Mouse (Mus musculus): ENCODE data around the gene Tpm3.
A peak's percentile ranks its signal among the peaks of the same experiment; 100 is the strongest.

The Tpm3 gene

DNA sequence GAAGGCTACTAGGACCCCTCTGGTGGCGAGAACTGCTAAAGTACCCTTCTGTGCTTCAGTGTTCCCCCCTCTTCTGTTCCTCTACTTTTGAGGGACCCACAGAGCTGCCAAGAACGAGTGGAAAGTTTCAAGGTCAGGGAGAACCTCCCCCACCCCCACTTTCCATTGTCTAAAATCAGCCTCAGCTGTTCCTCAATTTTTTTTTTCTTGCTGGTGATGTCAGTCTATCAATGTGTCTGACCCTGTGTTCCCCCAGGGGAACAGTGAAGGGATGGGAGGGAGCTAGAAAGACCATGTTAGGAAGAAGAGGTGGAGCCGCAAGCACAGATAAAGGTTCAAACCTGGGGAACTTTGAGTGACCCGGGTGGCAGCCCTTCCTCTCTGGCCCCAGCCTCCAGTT lies at the start of gene Tpm3:
Gene Tpm3, plus strand, starts transcription at position 356 of the 400 bp plus-strand sequence.
- DNase-seq (ENCODE audit: low spot score in 2 of 2) = no peak

- no peak for DNase-seq (ENCODE audit: low spot score in 2 of 2)
Observed at GRCm38 (mm10) chr3:90034653-90035052, 37.8 kb upstream of the Tpm3 start.

- DNase-seq (ENCODE audit: low spot score in 2 of 2) = no peak
Observed at GRCm38 (mm10) chr3:90036263-90036662, 36.2 kb upstream of the Tpm3 start.

DNA sequence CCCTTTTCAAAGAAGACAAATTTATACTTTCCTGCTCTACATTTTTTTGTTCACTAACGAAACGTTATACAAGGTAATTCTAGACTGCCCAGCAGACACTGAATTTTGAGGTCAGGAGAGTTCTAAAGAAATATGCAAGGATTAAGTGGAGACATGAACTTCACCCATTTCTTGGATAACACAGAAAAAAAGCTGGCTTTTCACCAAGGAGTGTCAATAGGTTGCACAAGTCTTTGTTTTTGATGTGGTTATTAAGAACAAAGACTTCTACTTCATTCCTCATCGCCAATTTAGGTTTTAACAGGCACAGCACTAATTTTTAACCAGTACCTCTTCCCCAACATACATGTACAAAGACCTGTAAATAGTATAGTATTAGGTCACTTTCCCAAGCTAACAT lies 22.8 kb upstream of the Tpm3 start:
- DNase-seq (ENCODE audit: low spot score in 2 of 2) = no peak

DNA sequence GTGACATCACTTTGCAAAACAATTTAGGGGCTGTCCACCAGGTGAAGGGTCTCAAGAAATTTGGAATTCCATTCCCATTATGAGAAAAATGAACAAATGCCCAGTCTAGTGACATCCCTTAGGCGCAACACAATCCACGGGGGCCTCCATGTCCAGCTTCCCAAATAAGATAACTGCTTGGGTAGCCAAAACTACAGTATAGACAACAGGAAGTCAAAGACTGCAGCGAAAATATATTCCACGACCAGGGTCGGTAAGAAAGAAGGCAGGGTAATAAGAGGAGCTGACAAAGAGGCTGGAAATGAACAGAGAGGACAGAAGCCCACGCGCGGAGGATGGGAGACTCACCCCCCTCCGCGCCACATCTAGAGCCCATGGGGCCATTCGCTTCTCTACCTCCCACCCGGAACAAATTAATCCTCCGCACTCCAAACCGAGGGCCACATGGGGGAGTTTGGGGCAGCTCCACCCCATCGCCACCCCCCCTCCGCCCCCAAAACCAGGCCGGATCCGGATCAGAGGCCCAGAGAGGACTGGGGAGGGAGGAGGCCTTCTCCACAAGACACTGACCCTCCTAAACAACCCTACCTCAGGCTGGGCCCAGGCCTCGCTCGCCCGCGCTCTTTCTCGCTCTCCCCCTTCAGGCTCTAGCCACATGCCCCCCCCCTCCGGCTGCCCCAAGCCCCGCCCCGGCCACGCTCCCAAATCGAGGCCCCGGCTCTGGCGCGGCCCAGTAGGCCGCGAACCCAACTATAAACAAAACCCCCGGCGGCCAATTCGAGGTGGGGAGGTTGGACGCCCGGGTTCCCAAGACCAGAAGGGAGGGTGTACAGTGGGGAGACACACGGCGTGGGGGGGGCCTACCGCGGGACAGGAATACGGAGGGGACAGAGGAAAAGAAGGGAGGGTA lies 20.8 kb upstream of the Tpm3 start, which contains the start of gene 4933434E20Rik:
Gene 4933434E20Rik, plus strand, starts transcription at position 196 of the 910 bp plus-strand sequence.
- DNase-seq (ENCODE audit: low spot score in 2 of 2) = peak; percentile 16 to 17

- DNase-seq (ENCODE audit: low spot score in 2 of 2) = peak; percentile 76 to 86
Observed at GRCm38 (mm10) chr3:90052351-90053241, 19.9 kb upstream of the Tpm3 start, which contains the start of gene Ubap2l. Ubap2l (minus strand) TSS chr3:90052628.

- DNase-seq (ENCODE audit: low spot score in 2 of 2) = no peak
Observed at GRCm38 (mm10) chr3:90061549-90061948, 10.9 kb upstream of the Tpm3 start.

GRCm38 (mm10) chr3:90062539-90062938 lies 9.9 kb upstream of the Tpm3 start:
- no peak for DNase-seq (ENCODE audit: low spot score in 2 of 2)

- DNase-seq (ENCODE audit: low spot score in 2 of 2) = no peak
Observed at GRCm38 (mm10) chr3:90064383-90064782, 8.1 kb upstream of the Tpm3 start.

DNA sequence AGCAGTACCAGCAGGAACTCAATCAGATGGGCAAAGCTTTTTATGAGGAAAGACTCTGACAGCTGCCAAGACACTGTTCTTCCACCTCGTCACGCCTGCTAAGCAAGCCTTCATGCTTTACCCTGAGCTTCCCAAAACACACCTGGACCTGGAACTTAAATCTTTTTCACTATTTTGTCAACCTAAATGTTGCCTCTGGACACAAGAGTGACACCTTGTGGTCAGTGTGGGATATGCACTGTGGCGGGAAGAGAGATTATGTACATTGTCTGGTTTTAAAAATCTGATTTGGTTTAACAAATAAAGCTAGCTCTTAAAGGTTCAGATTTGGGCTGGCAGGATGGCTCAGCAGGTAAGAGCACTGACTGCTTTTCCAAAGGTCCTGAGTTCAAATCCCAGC lies 6.9 kb upstream of the Tpm3 start:
- no peak for DNase-seq (ENCODE audit: low spot score in 2 of 2)

GRCm38 (mm10) chr3:90067851-90068250 lies 4.6 kb upstream of the Tpm3 start:
- DNase-seq (ENCODE audit: low spot score in 2 of 2) = no peak

- DNase-seq (ENCODE audit: low spot score in 2 of 2) = no peak
Observed at GRCm38 (mm10) chr3:90069688-90070087, 2.8 kb upstream of the Tpm3 start.

GRCm38 (mm10) chr3:90076921-90077716 lies 4.7 kb downstream of the Tpm3 start:
- DNase-seq (ENCODE audit: low spot score in 2 of 2) = peak; percentile 78 to 82

DNA sequence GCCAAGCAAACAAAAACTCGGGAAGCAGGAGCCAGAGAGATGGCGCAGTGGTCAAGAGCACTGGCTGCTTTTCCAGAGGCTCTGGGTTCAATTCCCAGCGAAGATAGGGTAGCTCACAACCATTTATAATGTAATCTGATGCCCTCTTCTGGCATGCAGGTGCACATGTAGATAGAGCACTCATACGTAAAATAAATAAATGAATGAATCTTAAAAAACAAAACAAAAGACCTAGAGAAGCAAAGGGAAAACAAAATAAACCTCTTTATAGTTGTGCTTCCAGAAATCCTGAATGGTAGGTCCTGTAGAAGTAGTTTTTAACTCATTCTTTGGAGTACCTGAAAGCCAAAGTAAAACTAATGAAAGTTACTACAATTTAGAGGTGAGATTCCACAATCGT lies 5.8 kb downstream of the Tpm3 start:
- DNase-seq (ENCODE audit: low spot score in 2 of 2) = no peak

- peak; percentile 77 to 79 for DNase-seq (ENCODE audit: low spot score in 2 of 2)
Observed at GRCm38 (mm10) chr3:90079133-90079762, 6.8 kb downstream of the Tpm3 start.

DNA sequence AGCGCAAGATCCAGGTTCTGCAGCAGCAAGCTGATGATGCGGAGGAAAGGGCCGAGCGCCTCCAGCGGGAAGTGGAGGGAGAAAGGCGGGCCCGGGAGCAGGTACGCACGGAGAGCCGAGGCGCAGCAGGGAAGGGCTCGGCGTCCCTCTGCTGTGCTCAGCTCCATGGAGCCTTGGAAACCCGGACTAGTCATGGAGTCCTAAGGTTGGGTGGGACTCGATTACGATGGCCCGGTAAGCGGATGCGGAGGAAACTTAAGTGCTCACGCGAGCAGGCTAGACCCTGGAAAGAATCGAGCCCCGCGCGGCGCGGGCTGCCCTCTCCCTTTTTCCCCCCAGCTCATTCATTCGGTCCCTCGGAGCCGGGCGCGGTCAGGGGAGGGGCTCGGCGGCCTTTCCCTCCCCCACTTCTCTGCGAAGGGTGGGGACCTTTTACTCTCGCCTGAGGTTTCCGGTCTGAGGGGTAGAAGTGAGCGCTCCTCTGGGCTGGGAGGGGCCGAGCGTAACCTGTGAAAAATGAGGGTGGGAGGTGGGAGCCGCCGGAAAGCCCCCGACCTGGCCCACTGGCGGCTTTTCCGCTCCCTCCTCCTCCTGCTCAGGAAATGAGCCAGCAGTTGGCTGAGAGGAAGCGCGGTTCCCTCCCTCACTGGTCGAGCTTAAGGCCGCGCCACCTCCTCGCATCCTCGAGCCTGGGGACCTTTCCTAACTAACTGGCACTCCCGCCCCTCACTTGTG lies 7.5 kb downstream of the Tpm3 start:
- peak; percentile 33 to 49 for DNase-seq (ENCODE audit: low spot score in 2 of 2)

GRCm38 (mm10) chr3:90080498-90080863 lies 8.0 kb downstream of the Tpm3 start:
- DNase-seq (ENCODE audit: low spot score in 2 of 2) = no peak

DNA sequence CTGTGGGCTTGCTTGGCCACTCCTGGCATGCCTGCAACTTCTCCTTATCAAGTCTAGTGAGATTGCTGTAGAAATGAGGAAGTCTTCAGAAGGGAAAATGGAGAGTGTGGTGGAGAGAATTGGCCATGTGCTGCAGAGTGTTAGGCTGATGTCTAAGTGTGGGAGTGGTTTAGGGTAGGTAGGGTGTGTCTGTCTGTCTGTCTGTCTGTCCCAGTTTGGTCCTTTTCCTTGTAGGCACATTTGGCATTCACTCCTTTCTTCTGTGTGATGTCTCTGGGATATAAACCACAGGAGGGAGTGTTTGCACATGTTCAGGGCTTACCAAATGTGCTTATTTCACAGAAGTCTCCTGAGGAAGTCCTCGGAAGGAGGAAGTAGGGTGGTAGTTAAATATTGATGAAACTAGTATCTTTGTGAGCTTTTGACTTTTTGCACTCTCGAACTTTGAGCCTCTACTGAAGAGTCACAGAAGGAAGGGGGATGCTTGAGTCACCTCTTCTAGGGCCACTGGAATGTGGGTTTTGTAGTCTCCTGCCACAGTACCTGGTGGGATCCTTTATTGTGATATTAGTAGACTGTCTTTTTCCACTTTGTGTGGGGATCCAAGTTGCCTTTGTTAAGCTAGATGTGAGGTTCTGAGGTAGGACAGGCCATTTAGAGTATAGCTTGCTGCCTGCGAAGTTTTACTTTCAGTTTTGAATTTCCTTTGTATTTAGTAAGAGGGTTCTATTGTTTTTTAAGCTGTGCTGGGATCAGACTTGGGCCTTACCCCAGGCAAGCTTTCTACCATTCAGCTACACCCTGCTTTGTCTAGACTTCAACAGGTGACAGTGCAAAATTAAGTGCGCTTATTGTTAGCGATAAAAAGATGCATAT lies 9.2 kb downstream of the Tpm3 start:
- DNase-seq (ENCODE audit: low spot score in 2 of 2) = no peak

DNA sequence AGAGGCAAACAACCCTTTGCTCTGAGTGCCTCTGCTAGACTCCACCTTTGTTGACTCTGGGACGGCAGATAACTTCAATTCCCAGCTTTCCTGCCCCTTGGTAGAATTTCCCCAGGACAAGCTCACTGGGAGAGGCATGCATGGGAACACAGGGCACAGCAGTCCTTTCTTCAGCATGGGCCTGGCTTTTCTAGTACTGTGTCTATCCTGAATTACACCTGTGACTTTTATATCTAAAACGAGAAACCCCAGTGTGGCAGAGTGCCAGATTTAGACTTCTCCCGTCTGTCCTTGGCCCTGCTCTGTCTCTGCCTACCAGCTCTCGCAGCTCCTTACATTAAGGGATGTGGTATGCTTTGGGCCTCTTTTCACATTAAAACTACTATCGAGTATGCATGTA lies 10.6 kb downstream of the Tpm3 start:
- DNase-seq (ENCODE audit: low spot score in 2 of 2) = no peak

Measured in frontal cortex, postnatal 25 days (tissue).